Mouse (Mus musculus) heart, postnatal 0 days (tissue): Measurements from ENCODE around the gene Ctdsp1. TPM values are rescaled to one million over a fixed set of nuclear protein-coding genes. Genes with fewer than 3 reads are reported as not detected.

Source experiments
- ATAC-seq: fragments of 200-750 bp; cut with Nextera tagmentation; 2 replicates; pipeline ENCODE4 v1.8.0; 2017; ENCODE audit warnings: low read depth, moderate number of reproducible peaks, moderate library complexity; ENCODE audit not compliant: insufficient read depth
- DNase-seq: peaks from one replicate; pipeline ENCODE4 v3.0.0-alpha.2; 2016; ENCODE audit warnings: low spot score
- H3K27ac ChIP-seq: fragments of 300-500 bp; sonication (generic); 2 replicates; pipeline ENCODE4 v1.5.1; 2014; ENCODE audit warnings: low read depth, mild to moderate bottlenecking
- H3K27me3 ChIP-seq: fragments of 300-500 bp; sonication (generic); 2 replicates; pipeline ENCODE4 v1.6.1; 2014; ENCODE audit warnings: low read length, mixed read lengths; ENCODE audit not compliant: control insufficient read depth, insufficient read depth
- H3K36me3 ChIP-seq: fragments of 300-500 bp; sonication (generic); replicated peaks from 2 replicates; pipeline ENCODE4 v1.6.1; 2014; ENCODE audit warnings: low read length, mixed read lengths; ENCODE audit not compliant: control insufficient read depth, insufficient read depth
- H3K4me1 ChIP-seq: fragments of 300-500 bp; sonication (generic); 2 replicates; pipeline ENCODE4 v1.6.1; 2014; ENCODE audit warnings: antibody characterized with exemption; ENCODE audit not compliant: control insufficient read depth, insufficient read depth
- H3K4me2 ChIP-seq: fragments of 300-500 bp; sonication (generic); 2 replicates; pipeline ENCODE4 v1.6.1; 2014; ENCODE audit warnings: low read depth, mild to moderate bottlenecking, low read length, moderate library complexity
- H3K4me3 ChIP-seq: fragments of 300-500 bp; sonication (generic); 2 replicates; pipeline ENCODE4 v1.5.1; 2014; ENCODE audit warnings: low read depth, low read length
- H3K9ac ChIP-seq: fragments of 300-500 bp; sonication (generic); replicated peaks from 2 replicates; pipeline ENCODE4 v1.6.1; 2014; ENCODE audit warnings: low read depth, low read length, mixed read lengths
- H3K9me3 ChIP-seq: fragments of 300-500 bp; sonication (generic); replicated peaks from 2 replicates; pipeline ENCODE4 v1.6.1; 2016; ENCODE audit warnings: low read length; ENCODE audit not compliant: control insufficient read depth
- CTCF ChIP-seq: IDR thresholded peaks from 2 replicates; pipeline ENCODE4 v1.5.1; 2016; ENCODE audit warnings: antibody characterized with exemption, control low read depth, low read depth
- EP300 ChIP-seq: IDR thresholded peaks from 2 replicates; pipeline ENCODE4 v1.6.1; 2016; ENCODE audit warnings: antibody characterized with exemption, low read depth
- WGBS: fragments of 180-500 bp; shearing (Covaris S2); extraction: QIAGEN DNeasy Blood & Tissue Kit; methylation state at CpG from one replicate; pipeline ENCODE4 v1.1.7; 2014; 5-methylcytosine and 5-hydroxymethylcytosine counted together
- microRNA counts: library from miRNA; unstranded; fragments of <30 nt; microRNA quantifications from one replicate; lab custom pipeline; 2015
- microRNA-seq: library from miRNA; unstranded; fragments of <30 nt; microRNA quantifications from one replicate; pipeline ENCODE4, GENCODE M21; 2016
- polyA plus RNA-seq: library from polyadenylated mRNA; unstranded; fragments of >200 nt; fragmentation: Nextera tagmentation; extraction: Ambion mirVana; gene quantifications from 2 replicates; pipeline ENCODE4 v1.2.1, GENCODE M21; 2015
- total RNA-seq: library from RNA; depleted of rRNA; stranded (reverse); fragments of >200 nt; gene quantifications from 2 replicates; pipeline ENCODE4 v1.2.3, GENCODE M21; 2014; ENCODE audit warnings: low replicate concordance; rRNA removed

Gene Ctdsp1
- total and polyA plus RNA-seq, 2 experiments from 2014 or later, result 38.0 to 106 TPM

- H3K36me3 ChIP-seq, result peaks cover 64% of the 10 kb centered on the region
- H3K4me2 ChIP-seq, result no peak overlapping the region
- H3K9me3 ChIP-seq, result no peaks in the 10 kb centered on the region
These were observed 48.0 kb downstream of the Ctdsp1 start for GRCm38 (mm10) chr1:74439166-74439876.

DNA sequence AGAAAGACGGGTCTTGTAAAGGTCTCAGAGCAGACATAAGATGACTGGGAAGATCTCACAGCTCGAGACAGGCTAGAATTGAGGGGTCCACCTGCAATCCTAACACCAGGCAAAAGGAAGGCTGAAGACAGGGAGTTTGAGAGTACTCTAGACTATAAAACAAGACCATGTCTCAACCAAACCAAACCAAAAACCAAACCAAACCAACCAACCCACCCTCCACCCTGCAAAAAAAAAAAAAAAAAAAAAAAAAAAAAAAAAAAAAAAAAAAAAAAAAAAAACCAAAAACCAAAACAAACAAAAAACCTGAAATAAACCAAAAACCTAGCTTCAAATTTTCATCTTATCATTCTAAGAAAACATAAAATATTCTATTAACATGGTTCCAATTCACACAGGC, 53.2 kb downstream of the Ctdsp1 start:
- Histone ChIP-seq H3K9me3 (no peaks in the 10 kb centered on the region), H3K36me3 (peaks cover 54% of the 10 kb centered on the region), H3K4me2 (no peak overlapping the region), H3K27ac (no peak overlapping the region), H3K27me3 (no peaks in the 10 kb centered on the region), H3K4me3 (no peak overlapping the region), H3K9ac (no peak overlapping the region), H3K4me1 (no peaks in the 10 kb centered on the region)
- ATAC-seq (no peak), DNase-seq (no peak)
- WGBS, result 84% methylated on average over 2 of the region's 2 CpGs
- TF ChIP-seq CTCF, result no peak
- no peak for TF ChIP-seq EP300

More at GRCm38 (mm10) chr1:74439166-74439876, 48.0 kb downstream of the Ctdsp1 start:
- TF ChIP-seq EP300 (no peak), CTCF (no peak)
- Histone ChIP-seq H3K27me3 (no peaks in the 10 kb centered on the region), H3K9ac (no peak overlapping the region), H3K4me1 (no peaks in the 10 kb centered on the region), H3K27ac (no peak overlapping the region), H3K4me3 (no peak overlapping the region)
- ATAC-seq (no peak), DNase-seq (no peak)
- WGBS, result 85% methylated on average over 19 of the region's 19 CpGs

MicroRNAs within 50 kb of the gene (microRNA counts, 519-probe panel; counts per million panel counts)
- microRNA mmu-miR-26b (lab: Ali Mortazavi, UCI), result 5,998 counts per million, percentile 77 among the panel's probes with 10 or more counts

Small RNA genes lying within 50 kb of the gene (microRNA-seq; reads per million reads assigned to microRNA genes)
- gene Mir26b, result 41,443 reads per million, percentile 98 among the genes with 10 or more reads in this experiment

Other genes with a start within 250 kb of the Ctdsp1 start
- not detected in 2 replicates for gene Cxcr2, start 237.5 kb upstream of the Ctdsp1 start, total RNA-seq
- gene Cxcr2, start 237.5 kb upstream of the Ctdsp1 start, polyA plus RNA-seq, result 0.08 and 0.15 TPM in 2 replicates
- gene Cxcr1, start 196.9 kb upstream of the Ctdsp1 start, total RNA-seq, result not detected in 2 replicates
- gene Cxcr1, start 196.9 kb upstream of the Ctdsp1 start, polyA plus RNA-seq, result not detected in 2 replicates
- gene Arpc2, start 155.4 kb upstream of the Ctdsp1 start, total RNA-seq, result 149 and 180 TPM in 2 replicates
- gene Arpc2, start 155.4 kb upstream of the Ctdsp1 start, polyA plus RNA-seq, result 374 and 375 TPM in 2 replicates
- gene Gpbar1, start 113.0 kb upstream of the Ctdsp1 start, total RNA-seq, result 0.27 TPM in 1 of 2 replicates, not detected in the other
- 0.22 and 0.33 TPM in 2 replicates for gene Gpbar1, start 113.0 kb upstream of the Ctdsp1 start, polyA plus RNA-seq
- gene Aamp, start 106.8 kb upstream of the Ctdsp1 start, total RNA-seq, result 125 and 146 TPM in 2 replicates
- gene Aamp, start 106.8 kb upstream of the Ctdsp1 start, polyA plus RNA-seq, result 162 and 165 TPM in 2 replicates
- gene Pnkd, start 106.6 kb upstream of the Ctdsp1 start, total RNA-seq, result 221 and 310 TPM in 2 replicates
- gene Pnkd, start 106.6 kb upstream of the Ctdsp1 start, polyA plus RNA-seq, result 345 and 362 TPM in 2 replicates
- gene Tmbim1, start 85.9 kb upstream of the Ctdsp1 start, total RNA-seq, result 55.7 and 100 TPM in 2 replicates
- 41.6 and 44.9 TPM in 2 replicates for gene Tmbim1, start 85.9 kb upstream of the Ctdsp1 start, polyA plus RNA-seq
- gene Catip, start 29.4 kb upstream of the Ctdsp1 start, total RNA-seq, result 0.12 TPM in 1 of 2 replicates, not detected in the other
- 0.51 and 0.61 TPM in 2 replicates for gene Catip, start 29.4 kb upstream of the Ctdsp1 start, polyA plus RNA-seq
- gene Slc11a1, start 16.3 kb upstream of the Ctdsp1 start, total RNA-seq, result 2.0 and 2.5 TPM in 2 replicates
- gene Slc11a1, start 16.3 kb upstream of the Ctdsp1 start, polyA plus RNA-seq, result 1.6 and 1.8 TPM in 2 replicates
- gene Vil1, start 17.9 kb downstream of the Ctdsp1 start, total RNA-seq, result not detected in 2 replicates
- 0.16 and 0.36 TPM in 2 replicates for gene Vil1, start 17.9 kb downstream of the Ctdsp1 start, polyA plus RNA-seq
- gene Cnot9, start 114.5 kb downstream of the Ctdsp1 start, total RNA-seq, result 7.4 and 10.7 TPM in 2 replicates
- 18.2 and 19.4 TPM in 2 replicates for gene Cnot9, start 114.5 kb downstream of the Ctdsp1 start, polyA plus RNA-seq
- not detected in 2 replicates for gene Plcd4, start 151.4 kb downstream of the Ctdsp1 start, total RNA-seq
- gene Plcd4, start 151.4 kb downstream of the Ctdsp1 start, polyA plus RNA-seq, result 0.15 and 0.45 TPM in 2 replicates
- 8.0 and 9.0 TPM in 2 replicates for gene Usp37, start 152.8 kb downstream of the Ctdsp1 start, total RNA-seq
- 7.4 and 8.3 TPM in 2 replicates for gene Usp37, start 152.8 kb downstream of the Ctdsp1 start, polyA plus RNA-seq
- 5.6 and 6.8 TPM in 2 replicates for gene Zfp142, start 196.7 kb downstream of the Ctdsp1 start, total RNA-seq
- gene Zfp142, start 196.7 kb downstream of the Ctdsp1 start, polyA plus RNA-seq, result 2.0 and 2.2 TPM in 2 replicates
- gene Bcs1l, start 196.8 kb downstream of the Ctdsp1 start, total RNA-seq, result 15.3 and 26.8 TPM in 2 replicates
- 17.4 and 18.8 TPM in 2 replicates for gene Bcs1l, start 196.8 kb downstream of the Ctdsp1 start, polyA plus RNA-seq
- gene Rnf25, start 209.9 kb downstream of the Ctdsp1 start, total RNA-seq, result 33.0 and 37.4 TPM in 2 replicates
- 16.0 and 16.5 TPM in 2 replicates for gene Rnf25, start 209.9 kb downstream of the Ctdsp1 start, polyA plus RNA-seq
- gene Stk36, start 209.9 kb downstream of the Ctdsp1 start, total RNA-seq, result 0.27 and 0.38 TPM in 2 replicates
- 0.79 and 2.4 TPM in 2 replicates for gene Stk36, start 209.9 kb downstream of the Ctdsp1 start, polyA plus RNA-seq